Mouse (Mus musculus) left cerebral cortex, postnatal 36 days (tissue): ENCODE data around the gene Spag6. TPM values are rescaled to one million over a fixed set of nuclear protein-coding genes. Genes with fewer than 3 reads are reported as not detected.

ENCODE experiments used
- DNase-seq, 2 experiments: peaks; one replicate each; pipeline ENCODE4 v3.0.0; 2021 to 2022; ENCODE audit warnings: low spot score in 2 of 2, mixed read lengths in 1 of 2
- intact Hi-C: fragments of 180-260 bp; cut with DNase I; formaldehyde crosslinking; loops from one replicate; pipeline ENCODE4 v1.15.1; 2025
- total RNA-seq, 2 experiments: library from RNA; stranded (reverse); gene quantifications; 2 replicates each; pipeline ENCODE4 v1.2.3; 2021

Spag6 gene
- total RNA-seq, 2 experiments from 2014 or later, result 6.6 to 7.3 TPM

- intact Hi-C loops, result no loop called here
Observed at GRCm38 (mm10) chr2:18710356-18710755, 16.5 kb downstream of the Spag6 start.

GRCm38 (mm10) chr2:18713071-18713470 lies 19.2 kb downstream of the Spag6 start:
- no peak for DNase-seq
- intact Hi-C loops, result no loop called here

More at GRCm38 (mm10) chr2:18710356-18710755, 16.5 kb downstream of the Spag6 start:
- no peak for DNase-seq

GRCm38 (mm10) chr2:18714337-18714736 lies 20.5 kb downstream of the Spag6 start:
- intact Hi-C loops, result no loop called here
- DNase-seq, result no peak

GRCm38 (mm10) chr2:18718521-18718920 lies 24.7 kb downstream of the Spag6 start:
- intact Hi-C loops, result no loop called here
- no peak for DNase-seq

GRCm38 (mm10) chr2:18722208-18722830 lies 28.5 kb downstream of the Spag6 start:
- intact Hi-C loops, result no loop called here

GRCm38 (mm10) chr2:18724462-18724861 lies 30.6 kb downstream of the Spag6 start:
- intact Hi-C loops, result no loop called here
- no peak for DNase-seq

More at GRCm38 (mm10) chr2:18722208-18722830, 28.5 kb downstream of the Spag6 start:
- no peak for DNase-seq

- no peak for DNase-seq
- intact Hi-C loops, result no loop called here
Observed at GRCm38 (mm10) chr2:18725880-18726279, 32.0 kb downstream of the Spag6 start.

GRCm38 (mm10) chr2:18731718-18732117 lies 37.9 kb downstream of the Spag6 start:
- no peak for DNase-seq
- intact Hi-C loops, result no loop called here

GRCm38 (mm10) chr2:18734394-18735127 lies 40.7 kb downstream of the Spag6 start:
- DNase-seq, result no peak
- intact Hi-C loops, result no loop called here

- intact Hi-C loops, result no loop called here
- DNase-seq, result no peak
Observed at GRCm38 (mm10) chr2:18737040-18737439, 43.2 kb downstream of the Spag6 start.

- DNase-seq, result no peak
- intact Hi-C loops, result no loop called here
Observed at GRCm38 (mm10) chr2:18739216-18739615, 45.4 kb downstream of the Spag6 start.

GRCm38 (mm10) chr2:18756144-18756543 lies 62.3 kb downstream of the Spag6 start:
- intact Hi-C loops, result no loop called here
- no peak for DNase-seq

- no peak for DNase-seq
- intact Hi-C loops, result loop anchor here (5.0 kb wide), 1 partner anchor 73 kb away; the partner anchor contains the start of gene Spag6
Observed at GRCm38 (mm10) chr2:18764846-18765245, 71.0 kb downstream of the Spag6 start.

GRCm38 (mm10) chr2:18765481-18766249 lies 71.8 kb downstream of the Spag6 start:
- intact Hi-C loops, result loop anchor here (5.0 kb wide), 1 partner anchor 73 kb away; the partner anchor contains the start of gene Spag6
- DNase-seq, result no peak

- no peak for DNase-seq
- intact Hi-C loops, result loop anchor here (5.0 kb wide), 1 partner anchor 74 kb away; the partner anchor contains the start of gene Spag6
Observed at GRCm38 (mm10) chr2:18766441-18766820, 72.6 kb downstream of the Spag6 start.

GRCm38 (mm10) chr2:18766821-18767541 lies 73.1 kb downstream of the Spag6 start:
- intact Hi-C loops, result loop anchor here (5.0 kb wide), 1 partner anchor 75 kb away; the partner anchor contains the start of gene Spag6
- DNase-seq, result peak; percentile 81 to 83

- intact Hi-C loops, result loop anchor here (5.0 kb wide), 1 partner anchor 76 kb away; the partner anchor contains the start of gene Spag6
Observed at GRCm38 (mm10) chr2:18768414-18768813, 74.6 kb downstream of the Spag6 start.

GRCm38 (mm10) chr2:18772413-18772812 lies 78.6 kb downstream of the Spag6 start:
- intact Hi-C loops, result no loop called here
- DNase-seq, result no peak

More at GRCm38 (mm10) chr2:18768414-18768813, 74.6 kb downstream of the Spag6 start:
- no peak for DNase-seq

- intact Hi-C loops, result no loop called here
- no peak for DNase-seq
Observed at GRCm38 (mm10) chr2:18774326-18774725, 80.5 kb downstream of the Spag6 start.
